Mouse (Mus musculus): ENCODE data around the gene Ucp2.

Gene Ucp2

DNA sequence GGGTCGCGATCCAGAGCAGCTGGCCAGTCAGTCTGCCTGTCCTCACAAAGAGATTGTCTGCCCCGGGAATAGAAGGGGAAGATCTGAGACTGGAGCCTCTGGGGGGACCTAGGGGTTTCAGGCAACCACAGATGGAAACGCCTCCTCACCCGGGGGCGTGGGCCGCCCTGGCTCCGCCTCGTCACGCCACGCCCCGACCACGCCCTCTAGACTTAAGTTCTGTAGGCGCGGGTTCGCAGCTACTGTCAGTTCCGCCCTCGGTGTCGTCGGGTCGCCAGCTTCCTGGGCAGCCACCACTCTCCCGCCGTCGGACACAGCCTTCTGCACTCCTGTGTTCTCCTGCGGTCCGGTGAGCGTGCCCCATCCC, at the start of gene Ucp2:
Gene Ucp2 (plus strand): TSS at position 221 of the 367 bp plus-strand sequence.
- DNase-seq = peak; percentile 70 to 86

DNA sequence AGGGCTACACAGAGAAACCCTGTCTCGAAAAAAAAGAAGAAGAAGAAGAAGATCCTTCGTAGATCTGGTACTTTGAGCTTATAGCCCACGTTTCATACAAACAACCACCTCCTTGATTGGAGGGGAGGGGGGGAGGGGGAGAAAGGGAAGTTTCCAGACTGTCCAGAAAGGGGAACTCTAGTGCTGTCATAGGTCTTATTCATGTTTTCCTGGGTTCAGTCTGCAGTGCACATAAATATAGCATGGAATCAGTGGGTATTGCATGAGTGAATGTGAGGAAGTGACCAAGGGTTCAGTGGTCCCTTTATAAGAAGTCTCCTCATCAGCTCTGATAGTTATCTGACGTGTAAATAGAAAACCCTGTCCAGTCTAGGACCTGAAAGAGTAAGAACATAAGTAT, 49.4 kb upstream of the Ucp2 start:
- no peak for DNase-seq

DNA sequence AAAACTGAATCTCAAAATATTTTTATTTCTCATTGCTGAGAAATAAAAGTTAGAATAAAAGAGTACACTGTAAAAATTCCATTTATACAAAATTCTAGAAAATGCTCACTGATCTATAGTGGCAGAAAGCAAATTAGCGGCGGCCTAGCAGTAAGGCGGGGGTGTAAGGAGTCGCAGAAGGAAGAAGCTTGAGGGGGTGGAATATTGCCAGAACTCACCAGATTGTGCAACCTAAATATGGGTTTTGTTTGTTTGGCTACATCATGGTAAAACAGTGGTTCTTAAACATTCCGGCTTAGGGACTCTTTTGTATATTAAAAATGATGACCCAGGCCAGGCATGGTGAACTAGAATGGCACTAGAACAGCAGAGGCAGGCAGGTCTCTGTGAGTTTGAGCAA, 46.9 kb upstream of the Ucp2 start:
- no peak for DNase-seq

DNA sequence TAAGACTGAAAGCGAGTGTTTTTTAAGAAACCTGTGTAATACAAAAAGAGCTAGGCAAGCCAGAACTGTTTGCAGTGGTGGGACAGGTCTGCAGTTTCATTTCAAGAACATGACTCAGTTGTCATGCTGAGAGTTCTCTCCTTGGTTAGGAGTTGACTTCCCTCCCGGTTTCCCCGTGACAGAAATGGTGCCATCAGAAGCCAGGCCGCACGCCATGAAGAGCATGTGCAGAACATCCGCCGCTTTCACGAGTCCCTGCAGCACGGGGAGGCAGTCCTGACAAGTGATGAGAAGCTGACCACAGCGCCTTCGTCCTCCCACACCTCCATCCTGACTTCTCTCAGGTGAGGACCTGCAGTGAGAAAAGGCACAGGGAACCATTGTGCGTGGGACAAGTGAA, 44.6 kb upstream of the Ucp2 start:
- DNase-seq = no peak

DNA sequence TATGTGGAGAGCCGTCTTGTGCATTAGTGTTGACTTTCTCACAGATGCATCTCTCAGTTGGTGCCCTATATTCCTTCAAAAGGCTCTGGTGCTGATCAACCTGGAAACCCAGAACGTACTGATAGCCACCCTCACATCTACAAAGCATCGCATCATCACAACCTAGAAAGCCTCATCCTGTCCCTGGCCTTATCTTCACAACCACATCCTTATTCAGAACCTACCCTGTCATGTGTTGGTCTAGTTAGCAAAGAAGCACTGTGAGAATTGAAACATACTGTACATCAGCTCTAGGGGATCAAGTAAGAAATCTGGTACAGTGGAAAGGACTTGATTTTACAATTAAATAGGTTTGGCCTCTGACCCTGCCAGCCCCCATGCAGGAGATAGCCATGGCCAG, 44.2 kb upstream of the Ucp2 start:
- DNase-seq = no peak

DNA sequence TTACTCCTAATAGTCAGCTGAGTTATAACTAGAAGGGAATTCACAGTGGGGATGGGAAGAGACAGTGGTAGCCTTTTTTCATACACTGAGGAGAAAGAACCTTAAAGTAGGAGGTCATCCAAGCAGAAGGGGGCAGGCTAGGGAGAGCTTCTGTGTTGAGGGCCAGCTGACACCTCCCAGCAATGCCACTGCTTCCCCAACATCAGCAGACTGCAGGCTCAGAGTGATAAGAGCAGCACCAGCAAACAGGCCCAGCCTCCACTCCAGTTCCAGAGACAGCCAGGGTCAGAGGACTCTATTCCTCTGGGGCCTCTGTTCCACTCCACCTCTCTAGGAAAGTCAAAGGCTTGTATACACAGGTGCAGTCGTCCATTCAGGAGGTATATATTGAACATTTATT, 35.0 kb upstream of the Ucp2 start:
- DNase-seq = no peak

DNA sequence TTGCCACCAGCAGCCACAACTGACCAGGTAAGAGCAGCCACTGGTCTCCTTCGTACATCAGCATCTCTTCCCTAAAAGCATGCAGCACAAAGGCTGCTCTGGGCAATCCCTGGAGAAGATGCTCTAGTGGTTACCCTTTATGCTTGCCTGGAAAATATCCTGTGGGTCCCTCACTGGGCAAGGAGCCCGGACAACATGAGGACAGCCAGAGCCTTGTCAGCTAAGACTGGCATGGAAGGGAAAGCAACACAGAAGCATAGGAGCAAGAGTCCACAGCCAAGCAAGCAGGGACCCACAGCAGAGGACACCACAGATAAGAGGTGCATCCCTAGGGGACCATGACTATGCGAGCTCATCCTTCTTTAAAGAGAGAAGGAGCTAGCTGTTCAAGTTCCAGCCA, 33.3 kb upstream of the Ucp2 start:
- DNase-seq = no peak

DNA sequence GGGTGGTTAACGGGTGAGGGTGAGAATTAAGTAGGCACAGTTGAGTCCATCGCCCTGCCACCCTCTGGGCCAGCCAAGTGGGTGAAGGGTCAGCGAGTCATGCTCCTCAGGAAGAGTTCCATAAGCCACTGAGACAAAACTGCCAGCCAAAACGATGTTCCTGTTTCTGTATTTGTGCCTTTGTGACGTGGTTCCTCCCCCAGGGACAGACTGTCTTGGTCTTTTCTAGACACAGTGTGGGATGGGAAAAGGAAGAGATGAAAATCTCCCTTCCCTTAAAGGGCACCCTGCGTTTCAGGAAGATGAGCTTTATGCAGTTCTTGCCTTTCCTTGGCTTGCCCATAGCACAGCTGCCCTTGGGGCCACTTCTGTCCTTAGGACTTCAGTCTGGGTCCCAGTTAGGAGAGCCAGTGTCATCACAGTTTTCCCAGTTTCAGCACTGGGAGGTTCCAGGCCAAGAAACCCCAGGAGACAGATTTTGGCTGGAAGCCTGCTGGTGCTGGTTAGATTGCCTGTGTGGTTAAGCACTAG, 31.5 kb upstream of the Ucp2 start:
- DNase-seq = peak; percentile 80 to 83

DNA sequence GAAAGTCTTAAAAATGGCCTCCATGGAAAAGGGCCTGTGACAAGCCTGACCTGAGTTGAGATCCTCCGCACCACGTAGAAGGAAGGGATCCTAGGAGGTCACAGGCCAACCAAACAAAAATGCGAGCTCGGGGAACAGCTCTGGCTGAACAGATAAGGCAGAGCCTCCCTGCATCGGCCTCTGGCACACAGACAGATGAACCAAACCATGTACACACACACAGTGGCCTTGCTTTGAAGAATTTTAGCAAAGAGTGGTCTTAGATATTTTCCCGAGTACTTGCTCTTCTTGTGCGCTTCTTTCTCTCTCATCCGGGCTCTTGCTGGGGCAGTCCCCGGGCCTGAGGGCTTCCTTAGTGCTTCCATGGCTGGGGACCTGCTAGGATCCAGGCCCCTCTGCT, 29.9 kb upstream of the Ucp2 start:
- no peak for DNase-seq

DNA sequence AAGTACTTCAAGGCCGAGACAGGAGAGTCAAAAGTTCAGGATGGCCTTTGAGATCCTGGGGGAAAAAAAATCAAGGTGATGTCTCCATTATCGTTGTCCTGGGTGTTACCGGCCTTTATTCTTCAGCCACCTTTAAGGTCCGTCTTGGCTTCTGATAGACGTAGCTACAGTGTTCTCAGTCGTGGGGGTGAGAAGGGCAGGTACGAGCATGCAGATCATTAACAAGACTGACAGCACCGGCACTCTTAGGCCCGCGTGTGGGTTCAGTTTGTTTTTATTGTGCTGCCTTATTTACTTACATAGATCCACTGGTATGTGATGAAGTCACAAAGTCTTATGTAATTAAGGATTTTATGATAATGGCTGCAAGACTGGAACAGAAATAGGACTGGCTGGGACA, 29.4 kb upstream of the Ucp2 start:
- DNase-seq = peak; percentile 58 to 60

DNA sequence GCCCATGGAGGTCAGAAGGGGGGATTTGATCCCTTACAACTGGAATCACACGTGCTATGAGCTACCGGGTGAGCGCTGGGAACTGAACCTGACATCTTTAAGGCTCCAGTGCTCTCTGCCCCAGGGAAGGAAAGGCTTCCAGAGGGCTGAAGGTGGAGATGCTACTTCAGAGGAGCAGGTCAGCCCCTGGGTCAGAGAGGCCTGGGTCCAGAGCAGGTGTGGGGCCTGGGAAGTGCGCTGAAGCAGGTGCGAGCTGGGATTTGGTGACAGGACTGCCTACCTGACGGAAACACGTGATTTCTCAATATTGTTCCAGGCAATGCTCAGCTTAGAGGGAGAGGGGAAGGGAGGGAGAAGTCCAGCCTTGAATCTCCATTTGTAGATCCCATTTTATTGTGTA, 28.9 kb upstream of the Ucp2 start:
- DNase-seq = no peak

DNA sequence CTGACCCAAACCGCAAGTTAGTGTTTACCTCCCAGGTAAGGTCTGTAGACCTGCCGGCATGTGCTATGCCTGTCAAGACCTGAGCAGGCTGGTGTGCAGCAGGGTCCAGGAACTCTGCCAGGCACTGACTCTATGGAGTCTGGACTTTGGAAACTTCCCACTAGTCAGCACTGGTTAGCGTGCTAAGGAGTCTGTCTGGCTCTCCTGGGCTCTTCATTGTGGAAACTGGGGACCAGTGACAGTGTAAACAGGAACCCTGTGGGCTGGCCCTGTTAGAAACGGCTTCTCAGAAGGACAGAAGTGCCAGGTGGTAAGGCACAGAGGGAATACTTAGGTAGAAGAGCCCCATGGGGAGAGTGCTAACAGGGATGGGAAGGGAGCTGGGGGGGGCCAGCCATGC, 27.9 kb upstream of the Ucp2 start:
- peak; percentile 80 to 86 for DNase-seq

DNA sequence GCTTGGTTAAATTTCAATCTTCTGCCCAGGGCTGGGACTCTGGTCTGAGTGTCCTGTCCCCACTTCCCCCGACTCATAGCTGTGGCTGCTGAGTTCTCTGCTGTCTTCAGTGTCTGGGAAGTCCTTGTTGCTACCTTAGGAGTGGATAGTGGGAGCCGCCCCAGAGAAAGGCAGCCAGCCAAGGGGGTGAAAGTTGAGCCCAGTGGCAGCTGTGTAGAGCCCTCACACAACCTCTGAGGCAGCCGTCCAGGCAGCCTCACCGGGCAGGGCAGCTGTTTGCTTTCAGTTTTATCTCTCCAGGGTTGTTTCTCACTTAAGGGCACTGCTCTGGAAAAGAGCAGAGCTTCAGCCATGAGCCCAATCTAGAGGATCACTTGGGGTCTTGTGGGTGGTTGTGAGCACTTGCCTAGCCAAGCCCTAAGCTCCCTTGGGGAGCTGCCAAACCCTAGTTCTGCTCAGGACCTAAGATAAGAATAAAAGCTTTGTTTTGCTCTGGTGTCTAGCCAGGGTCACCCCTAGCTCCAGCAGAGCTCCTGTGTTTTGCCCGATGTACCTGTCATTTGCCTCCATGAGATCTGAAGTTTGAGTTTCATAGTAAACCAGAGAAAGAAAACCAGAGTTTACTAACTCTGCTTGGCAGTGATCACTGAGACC, 27.4 kb upstream of the Ucp2 start:
- DNase-seq = peak; percentile 91 to 92

DNA sequence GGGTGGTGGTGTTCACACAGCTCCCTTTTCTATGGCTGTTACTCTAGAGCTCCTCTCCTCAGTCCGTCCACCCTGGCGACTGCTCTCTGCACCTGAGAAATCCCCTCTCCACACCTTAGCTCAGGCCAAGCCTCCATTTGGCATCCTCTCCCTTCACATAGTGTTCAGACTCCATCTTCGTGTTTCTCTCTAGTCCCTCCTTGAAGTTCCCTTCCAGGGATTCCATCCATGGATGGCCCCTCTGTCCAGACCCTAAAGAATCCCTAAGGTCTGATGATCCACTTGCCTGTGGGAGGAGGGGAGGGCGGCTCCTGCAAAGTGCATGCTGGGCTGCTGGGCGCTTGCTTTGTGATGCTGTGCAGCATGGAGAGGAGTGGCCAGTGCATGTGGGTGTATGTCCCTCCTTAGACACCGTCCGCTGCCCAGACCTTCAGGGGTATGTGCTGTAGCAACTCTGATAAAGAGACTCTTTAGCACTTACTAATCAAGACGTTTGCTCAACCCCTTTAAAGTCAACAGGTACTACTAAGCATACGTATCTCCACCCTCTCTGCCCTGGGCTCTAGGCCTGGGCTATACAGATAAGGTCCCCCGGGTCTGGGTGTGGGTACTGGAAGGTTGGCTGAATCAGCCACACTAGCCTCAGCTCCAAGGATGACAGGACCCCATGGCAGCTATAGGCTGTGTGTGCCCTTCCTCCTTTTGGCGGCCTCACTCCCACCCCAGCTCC, 26.2 kb upstream of the Ucp2 start:
- no peak for DNase-seq

DNA sequence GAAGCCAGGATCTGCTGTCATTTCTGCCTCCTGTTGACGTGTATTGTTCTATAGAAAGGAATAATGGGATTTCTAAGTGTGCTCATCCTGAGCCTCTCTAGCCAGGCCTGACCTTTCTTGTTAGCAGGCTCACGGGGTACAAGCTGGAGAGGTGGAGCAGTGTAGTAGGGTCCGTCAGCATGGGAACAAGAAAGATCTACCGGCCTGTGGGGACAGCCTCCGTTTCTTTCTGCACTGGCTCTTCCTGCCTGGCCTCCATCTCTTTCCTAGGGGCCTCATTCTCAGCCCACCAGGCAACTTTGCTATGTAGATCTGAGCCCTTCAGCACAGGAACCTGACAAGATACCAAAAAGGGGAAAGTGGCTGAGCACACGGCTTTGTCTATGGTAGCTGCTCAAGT, 24.4 kb upstream of the Ucp2 start:
- DNase-seq = no peak

DNA sequence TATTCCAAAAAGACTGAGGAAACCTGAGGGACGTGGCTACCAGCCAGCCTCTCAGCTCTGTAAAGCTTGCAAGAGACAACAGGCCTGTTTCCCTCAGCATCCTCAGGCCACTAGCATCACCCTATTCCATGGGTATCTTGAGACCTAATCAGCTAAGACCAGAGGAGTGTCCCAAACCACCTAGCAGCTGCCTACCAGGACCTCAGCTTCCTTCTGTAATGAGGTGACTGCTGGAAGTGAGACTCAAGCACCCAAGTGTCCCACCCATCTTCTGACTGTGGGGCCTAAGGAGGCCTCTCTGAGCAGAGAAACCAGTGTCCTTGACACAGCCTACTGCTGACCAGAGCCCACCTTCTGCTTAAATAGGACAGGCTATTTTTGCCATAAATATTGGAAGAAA, 23.6 kb upstream of the Ucp2 start:
- no peak for DNase-seq

DNA sequence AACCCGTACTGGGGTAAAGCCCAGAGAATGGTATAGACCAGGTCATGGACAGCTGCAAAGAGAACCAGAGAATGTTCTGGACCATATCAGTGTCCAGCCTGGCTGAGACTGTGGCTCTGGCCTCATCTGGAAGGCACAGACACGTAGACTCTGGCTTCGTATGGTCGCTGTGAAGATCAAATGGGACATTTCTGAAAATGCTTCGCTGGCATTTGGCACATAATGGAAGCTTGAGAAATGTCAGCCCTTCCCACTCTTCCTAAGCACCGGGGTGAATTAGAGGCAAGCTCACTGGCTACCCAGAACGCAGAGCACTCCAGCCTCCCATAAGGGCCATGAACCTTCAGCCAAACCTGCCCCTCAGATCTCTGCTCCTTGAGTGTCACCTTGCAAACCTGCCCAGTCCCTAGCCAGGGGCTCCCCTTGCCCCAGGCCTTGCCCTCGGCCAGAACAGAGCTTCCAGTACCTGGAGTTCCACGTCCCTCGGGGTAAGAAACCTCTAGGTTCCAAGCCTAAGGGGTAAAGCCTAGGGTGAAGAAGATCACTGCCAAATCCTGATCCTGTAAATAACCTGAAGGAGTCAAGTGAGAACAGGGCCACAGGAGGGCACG, 22.2 kb upstream of the Ucp2 start:
- DNase-seq = no peak

DNA sequence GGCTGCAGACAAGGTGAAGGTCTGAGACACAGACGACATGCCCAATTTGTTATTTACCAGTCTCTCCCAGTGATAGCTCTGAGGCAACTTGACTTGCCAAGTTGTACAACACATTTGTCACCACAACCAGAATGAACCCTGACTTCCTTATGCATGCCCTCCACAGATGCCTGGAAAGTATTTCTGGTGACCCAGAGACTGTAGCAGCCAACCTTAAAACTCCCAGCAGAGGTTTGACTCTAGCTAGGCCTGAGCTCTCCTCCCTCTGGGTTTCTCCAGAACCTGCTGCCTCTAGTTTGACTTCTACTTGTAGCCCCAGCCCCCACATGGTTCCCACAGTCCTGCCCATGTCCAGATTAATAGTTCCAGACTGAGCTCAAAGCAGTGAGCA, 21.7 kb upstream of the Ucp2 start:
- DNase-seq = no peak

DNA sequence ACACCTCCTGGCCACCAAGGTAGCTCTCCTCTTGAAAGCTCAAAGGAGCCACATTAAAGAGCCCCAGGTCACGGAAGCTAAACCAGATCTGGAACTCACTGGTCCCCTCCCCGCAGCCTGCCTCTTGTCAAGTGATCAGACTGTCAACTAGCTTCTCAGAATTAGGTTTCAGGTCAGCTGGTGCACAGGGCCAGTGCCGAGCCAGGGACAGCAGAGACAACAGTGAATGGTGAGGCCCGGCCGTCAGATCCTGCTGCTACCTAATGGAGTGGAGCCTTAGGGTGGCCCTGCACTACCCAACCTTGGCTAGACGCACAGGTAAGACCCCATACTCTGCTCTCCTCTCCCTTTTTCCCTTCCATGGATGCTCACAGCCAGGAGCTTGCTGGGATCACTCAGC, 20.4 kb upstream of the Ucp2 start, which contains the start of gene Ucp3:
Gene Ucp3 (plus strand): TSS at position 214 of the 400 bp plus-strand sequence.
- DNase-seq = no peak

DNA sequence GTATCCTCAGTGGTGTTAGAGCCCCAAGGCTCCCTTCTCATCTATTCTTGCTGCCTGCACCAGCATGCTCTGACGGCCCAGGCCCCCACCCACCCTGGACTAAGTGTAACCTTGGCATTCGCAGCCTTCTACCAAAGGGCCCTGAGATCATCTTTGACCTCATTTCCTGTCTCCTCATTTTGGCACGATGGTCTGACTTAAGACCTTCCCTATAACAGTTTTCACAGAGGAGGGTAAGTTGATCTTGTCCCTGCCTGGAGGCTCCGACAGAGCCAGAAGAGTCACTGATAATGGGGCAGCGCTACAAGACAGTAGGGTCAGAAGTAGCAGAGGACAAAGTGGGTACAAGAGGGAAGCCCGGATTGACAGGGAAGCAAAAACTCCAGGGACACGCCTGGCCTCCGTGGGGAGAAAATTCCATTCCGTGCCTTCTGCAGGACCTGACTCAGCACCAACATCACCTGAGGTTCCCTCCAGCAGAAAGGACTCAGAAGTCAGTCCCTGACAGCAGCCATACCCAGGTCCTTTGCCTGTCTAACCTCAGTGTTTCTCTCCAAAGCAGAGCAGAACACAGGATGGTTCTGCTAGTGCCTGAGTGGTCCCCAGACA, 19.2 kb upstream of the Ucp2 start:
- no peak for DNase-seq

DNA sequence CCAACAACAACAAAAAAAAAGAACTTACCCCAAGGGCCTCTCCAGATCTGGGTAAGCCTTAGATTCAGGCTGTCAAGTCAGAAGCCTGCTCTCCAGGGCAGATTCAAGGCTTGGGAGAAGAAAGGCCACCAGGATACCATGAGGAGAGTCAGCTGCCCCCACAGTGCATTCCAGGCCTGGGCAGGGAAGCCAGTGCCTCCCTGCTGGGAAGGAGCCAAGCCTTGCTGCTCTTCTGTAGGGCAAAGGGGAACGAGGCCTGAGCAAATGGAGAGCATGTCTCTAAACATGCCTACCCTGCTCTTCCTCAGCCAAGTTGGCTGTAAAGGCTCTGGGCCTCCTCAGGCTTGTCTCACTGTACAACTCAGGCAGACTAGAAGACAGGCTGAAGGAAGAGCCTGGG, 18.5 kb upstream of the Ucp2 start:
- DNase-seq = peak; percentile 74 to 83

DNA sequence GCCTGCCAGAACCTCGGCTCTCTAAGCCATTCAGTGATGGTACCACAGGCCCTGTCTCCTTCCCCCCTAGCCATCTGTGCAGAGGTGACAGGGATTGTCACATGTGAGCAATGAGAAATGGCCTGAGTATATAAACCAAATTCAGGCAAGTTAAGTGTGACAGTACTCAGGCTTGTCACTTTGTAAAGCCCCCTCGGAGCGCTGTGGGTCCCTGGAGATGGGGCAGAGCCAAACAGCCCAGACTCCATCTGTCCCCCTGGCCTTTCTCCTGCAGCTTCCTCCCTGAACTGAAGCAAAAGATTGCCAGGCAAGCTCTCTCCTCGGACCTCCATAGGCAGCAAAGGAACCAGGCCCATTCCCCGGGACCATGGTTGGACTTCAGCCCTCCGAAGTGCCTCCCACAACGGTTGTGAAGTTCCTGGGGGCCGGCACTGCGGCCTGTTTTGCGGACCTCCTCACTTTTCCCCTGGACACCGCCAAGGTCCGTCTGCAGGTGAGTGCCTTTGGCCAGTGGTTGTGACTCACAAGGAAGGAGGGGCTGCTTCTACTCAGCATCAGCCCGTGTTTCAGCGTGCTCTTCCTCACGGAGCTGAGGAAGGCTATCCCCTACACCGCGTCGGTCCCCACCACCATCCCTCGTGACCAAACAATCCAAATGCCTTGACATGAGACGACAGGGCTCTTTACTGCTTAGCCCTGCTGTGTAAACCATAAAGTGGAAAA, 13.9 kb upstream of the Ucp2 start:
- no peak for DNase-seq

DNA sequence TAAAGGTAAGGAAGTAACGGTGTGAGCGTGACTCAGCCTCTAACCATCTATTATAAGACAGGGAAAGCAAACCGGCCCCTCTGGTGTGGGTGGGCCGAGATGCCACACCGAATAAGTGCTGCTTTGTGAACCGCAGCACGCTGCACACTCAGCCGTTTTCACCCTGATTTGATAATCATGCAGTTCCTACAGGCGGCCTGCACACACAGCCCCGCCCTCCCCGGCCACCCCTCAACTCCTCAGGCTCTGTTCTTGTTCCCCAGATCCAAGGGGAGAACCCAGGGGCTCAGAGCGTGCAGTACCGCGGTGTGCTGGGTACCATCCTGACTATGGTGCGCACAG, 13.3 kb upstream of the Ucp2 start:
- DNase-seq = no peak
